Mouse (Mus musculus): ENCODE data around the gene Mrps24.

The Mrps24 gene

GRCm38 (mm10) chr11:5715630-5716105 is at the start of gene Mrps24:
Gene Mrps24 (minus strand): TSS chr11:5715680.
- in situ Hi-C loops (cut with MboI, MseI): no loop called here

GRCm38 (mm10) chr11:5762633-5762982 is 47.1 kb upstream of the Mrps24 start:
- in situ Hi-C loops (cut with MboI, MseI): no loop called here

GRCm38 (mm10) chr11:5761820-5762632 is 46.5 kb upstream of the Mrps24 start, which contains the start of gene Urgcp:
Gene Urgcp (minus strand): TSS chr11:5762376.
- in situ Hi-C loops (cut with MboI, MseI): no loop called here

GRCm38 (mm10) chr11:5753755-5754154 is 38.3 kb upstream of the Mrps24 start:
- in situ Hi-C loops (cut with MboI, MseI): no loop called here

GRCm38 (mm10) chr11:5744951-5745350 is 29.5 kb upstream of the Mrps24 start:
- in situ Hi-C loops (cut with MboI, MseI): no loop called here

- in situ Hi-C loops (cut with MboI, MseI): no loop called here
Measured at GRCm38 (mm10) chr11:5742106-5742505, 26.6 kb upstream of the Mrps24 start.

- in situ Hi-C loops (cut with MboI, MseI): no loop called here
Measured at GRCm38 (mm10) chr11:5740965-5741627, 25.6 kb upstream of the Mrps24 start.

GRCm38 (mm10) chr11:5740599-5740964 is 25.1 kb upstream of the Mrps24 start:
- in situ Hi-C loops (cut with MboI, MseI): no loop called here

- in situ Hi-C loops (cut with MboI, MseI): no loop called here
Measured at GRCm38 (mm10) chr11:5739846-5740245, 24.4 kb upstream of the Mrps24 start.

GRCm38 (mm10) chr11:5738888-5739632 is 23.6 kb upstream of the Mrps24 start:
- in situ Hi-C loops (cut with MboI, MseI): no loop called here

GRCm38 (mm10) chr11:5737137-5737536 is 21.7 kb upstream of the Mrps24 start:
- in situ Hi-C loops (cut with MboI, MseI): no loop called here

- in situ Hi-C loops (cut with MboI, MseI): no loop called here
Measured at GRCm38 (mm10) chr11:5734323-5734722, 18.8 kb upstream of the Mrps24 start.

- in situ Hi-C loops (cut with MboI, MseI): no loop called here
Measured at GRCm38 (mm10) chr11:5732401-5732800, 16.9 kb upstream of the Mrps24 start.

- in situ Hi-C loops (cut with MboI, MseI): no loop called here
Measured at GRCm38 (mm10) chr11:5729582-5729981, 14.1 kb upstream of the Mrps24 start.

GRCm38 (mm10) chr11:5718611-5719354 is 3.3 kb upstream of the Mrps24 start:
- in situ Hi-C loops (cut with MboI, MseI): no loop called here

GRCm38 (mm10) chr11:5716938-5717705 is 1.6 kb upstream of the Mrps24 start:
- in situ Hi-C loops (cut with MboI, MseI): no loop called here

GRCm38 (mm10) chr11:5716246-5716645 is 766 bp upstream of the Mrps24 start:
- in situ Hi-C loops (cut with MboI, MseI): no loop called here

- in situ Hi-C loops (cut with MboI, MseI): no loop called here
Measured at GRCm38 (mm10) chr11:5715179-5715578, 301 bp downstream of the Mrps24 start.

GRCm38 (mm10) chr11:5707530-5708353 is 7.7 kb downstream of the Mrps24 start:
- in situ Hi-C loops (cut with MboI, MseI): loop anchor here (5.0 kb wide), 1 partner anchor 80 kb away; the partner anchor contains the start of gene Dbnl

Data from T-helper 2 cell (primary cell).